Mouse (Mus musculus): ENCODE measurements around the gene Arhgdig.
A peak's percentile ranks its signal among the peaks of the same experiment; 100 is the strongest.

The Arhgdig gene

DNA sequence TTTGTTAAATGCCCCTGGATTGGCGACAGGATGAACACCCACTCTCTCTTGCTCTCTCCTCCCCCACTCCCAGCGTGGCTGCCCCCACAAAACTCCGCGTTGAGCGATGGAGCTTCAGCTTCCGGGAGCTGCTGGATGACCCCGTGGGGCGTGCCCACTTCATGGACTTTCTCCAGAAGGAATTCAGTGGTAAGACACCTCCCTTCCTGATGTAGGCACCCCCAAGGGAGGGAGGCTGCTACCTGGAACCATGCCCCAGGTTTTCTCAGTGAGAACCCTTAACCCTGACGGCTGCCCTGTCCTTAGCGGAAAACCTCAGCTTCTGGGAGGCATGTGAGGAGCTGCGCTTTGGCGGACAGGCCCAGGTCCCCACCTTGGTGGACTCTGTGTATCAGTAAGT, at the start of gene Arhgdig:
TSS of gene Arhgdig (minus strand) at position 101 of the 400 bp plus-strand sequence.
- no peak for DNase-seq

DNA sequence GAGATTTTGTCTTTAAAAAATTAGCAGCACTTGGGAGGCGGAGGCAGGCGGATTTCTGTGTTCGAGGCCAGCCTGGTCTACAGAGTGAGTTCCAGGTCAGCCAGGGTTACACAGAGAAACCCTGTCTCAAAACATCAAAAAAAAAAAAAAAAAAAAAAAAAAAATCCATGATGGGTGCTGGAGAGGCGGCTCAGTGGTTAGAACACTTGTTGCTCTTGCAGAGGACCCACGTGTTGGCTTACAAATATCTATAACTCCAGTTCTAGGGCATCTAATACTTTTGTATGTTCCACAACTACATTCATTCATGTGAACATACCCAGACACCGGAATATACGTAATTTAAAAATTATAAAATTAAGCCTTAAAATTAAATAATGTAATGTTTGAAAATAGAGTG, 47.7 kb upstream of the Arhgdig start:
- DNase-seq = no peak

DNA sequence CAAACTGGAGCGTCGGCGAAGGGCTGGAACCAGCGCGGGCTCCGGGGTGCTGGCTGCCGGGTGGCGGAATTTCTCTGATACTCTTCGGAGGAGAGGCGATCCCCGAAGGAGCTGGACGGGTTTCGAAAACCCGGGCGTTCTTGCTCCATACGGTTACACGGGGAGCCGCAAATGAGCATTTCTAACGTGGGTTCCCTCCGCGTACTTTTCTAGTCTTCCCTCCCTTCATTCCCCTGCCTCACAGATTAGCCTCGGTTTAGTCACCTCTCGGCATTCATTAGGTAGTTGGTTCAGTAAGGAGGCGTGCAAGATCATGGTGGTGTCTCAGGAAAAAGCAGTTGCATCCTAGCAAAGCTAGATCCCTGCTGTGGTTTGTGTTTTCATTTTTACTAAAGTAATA, 45.8 kb upstream of the Arhgdig start:
- DNase-seq = no peak

DNA sequence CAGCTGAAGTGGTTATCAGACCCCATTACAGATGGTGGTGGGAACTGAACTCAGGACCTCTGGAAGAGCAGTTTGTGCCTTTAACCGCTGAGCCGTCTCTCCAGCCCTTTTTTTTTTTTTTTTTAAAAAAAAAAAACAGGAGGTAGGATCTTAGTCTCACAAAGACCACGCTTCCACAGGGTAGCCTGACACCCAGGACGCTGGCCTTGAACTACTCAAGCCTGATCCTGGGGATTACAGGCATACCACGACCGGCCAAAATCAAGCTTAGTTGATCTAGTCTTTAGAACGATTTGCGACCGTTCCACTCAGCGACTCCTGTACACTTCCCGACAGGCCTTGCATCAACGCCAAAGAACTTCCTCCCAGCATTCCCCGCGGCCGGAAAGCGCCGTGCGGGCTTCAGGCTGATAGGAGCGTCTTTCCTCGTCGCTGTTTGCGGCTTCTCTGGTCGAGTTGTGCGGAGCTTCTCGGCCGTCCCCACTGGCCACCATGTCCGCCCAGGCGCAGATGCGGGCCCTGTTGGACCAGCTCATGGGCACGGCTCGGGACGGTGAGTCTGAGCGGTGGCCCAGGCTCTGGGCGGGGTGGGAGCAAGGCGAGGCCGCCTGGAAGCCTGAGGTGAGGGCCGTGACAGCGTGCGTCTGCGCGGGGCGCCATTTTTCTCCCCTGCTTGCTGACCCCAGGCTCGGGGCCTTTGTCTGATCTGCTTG, 45.1 kb upstream of the Arhgdig start, which contains the start of gene Luc7l:
TSS of gene Luc7l (plus strand) at position 358 of the 713 bp plus-strand sequence.
- peak; percentile 95 to 98 for DNase-seq

DNA sequence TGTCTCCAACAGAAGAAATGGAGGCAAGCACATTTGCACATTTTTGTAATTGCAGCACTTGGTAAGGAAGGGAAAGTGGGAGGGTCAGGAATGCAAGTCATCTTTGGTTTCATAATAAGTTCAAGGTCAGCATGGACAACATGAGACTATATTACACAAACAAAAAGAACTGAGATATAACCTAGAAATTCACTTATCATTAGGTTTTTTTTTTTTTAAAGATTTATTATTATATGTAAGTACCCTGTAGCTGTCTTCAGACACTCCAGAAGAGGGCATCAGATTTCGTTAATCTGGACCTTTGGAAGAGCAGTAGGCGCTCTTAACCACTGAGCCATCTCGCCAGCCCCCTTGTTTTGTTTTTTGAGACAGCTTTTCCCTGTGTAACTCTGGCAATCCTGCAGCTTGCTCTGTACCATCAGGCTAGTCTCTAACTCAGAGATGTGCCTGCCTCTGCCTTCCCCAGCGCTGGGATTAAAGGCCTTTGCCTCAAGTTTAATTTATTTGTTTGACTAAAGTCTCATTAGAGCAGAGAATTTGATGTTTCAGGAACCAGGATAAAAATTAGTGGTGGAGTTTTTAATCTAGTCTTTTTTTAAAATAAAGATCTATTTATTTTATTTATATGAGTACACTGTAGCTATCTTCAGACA, 44.4 kb upstream of the Arhgdig start:
- DNase-seq = no peak

DNA sequence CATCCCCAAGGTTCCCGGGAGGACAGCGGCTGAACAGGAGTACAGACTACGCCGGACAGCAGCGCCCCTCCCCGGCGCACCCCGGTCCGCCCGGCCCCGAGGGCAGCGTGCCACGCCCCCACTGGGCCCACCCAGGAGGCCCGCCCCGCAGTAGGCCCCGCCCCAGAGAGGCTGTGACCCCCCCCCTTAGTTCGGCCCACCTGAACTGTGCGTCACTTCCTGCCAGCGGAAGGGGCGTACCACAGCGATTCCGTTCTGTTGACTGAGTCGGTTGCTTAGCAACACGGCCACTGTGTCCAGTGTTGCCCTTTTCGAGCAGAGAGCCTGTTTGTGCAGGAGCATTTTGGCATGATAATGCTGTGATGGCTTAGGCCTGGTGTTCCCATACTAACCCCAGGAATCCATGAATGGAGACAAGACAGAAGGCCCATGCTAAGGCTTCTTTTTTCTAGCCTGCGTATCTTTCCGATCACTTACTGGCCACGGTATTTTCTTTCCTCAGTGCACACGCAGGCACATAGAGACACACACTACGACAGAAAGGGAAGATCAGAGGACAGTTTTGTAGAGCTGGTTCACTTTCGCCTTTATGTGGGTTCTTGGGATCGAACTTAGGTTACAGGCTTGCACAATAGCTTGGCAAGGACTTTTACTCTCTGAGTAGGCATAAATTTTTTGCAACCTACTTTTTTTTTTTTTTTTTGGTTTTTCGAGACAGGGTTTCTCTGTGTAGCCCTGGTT, 36.7 kb upstream of the Arhgdig start, which contains the start of gene Fam234a:
TSS of gene Fam234a (minus strand) at position 142 of the 741 bp plus-strand sequence.
- DNase-seq = peak; percentile 89 to 92

DNA sequence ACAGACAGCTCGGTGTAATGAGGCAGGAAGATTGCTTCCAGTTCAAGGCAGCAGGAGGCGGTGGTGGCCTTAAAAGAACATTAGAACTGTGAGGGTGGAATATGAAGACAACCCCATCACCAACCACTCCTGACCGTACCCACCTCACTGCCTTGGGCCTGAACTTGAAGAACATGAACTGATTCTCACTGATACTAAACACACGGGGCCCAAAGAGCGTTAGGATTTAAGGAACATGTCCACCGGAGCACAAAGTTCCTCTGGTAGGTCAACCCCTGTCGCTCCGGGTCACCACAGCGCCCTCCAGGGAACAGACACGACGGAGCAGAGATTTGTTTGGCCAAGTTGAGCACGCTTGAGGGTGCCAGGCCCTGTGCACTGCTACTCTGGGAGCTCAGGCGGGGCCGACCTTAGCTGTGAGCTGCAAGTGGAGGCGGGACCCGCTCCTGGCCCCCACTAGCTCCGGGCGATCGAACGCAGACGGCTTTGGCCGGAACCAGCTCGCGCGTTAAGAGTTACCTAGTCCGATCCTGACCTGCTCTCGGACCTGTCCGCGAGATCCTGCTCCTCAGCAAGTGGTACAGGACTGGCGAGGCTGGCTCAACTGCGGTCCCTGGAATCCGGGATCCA, 36.0 kb upstream of the Arhgdig start:
- no peak for DNase-seq

DNA sequence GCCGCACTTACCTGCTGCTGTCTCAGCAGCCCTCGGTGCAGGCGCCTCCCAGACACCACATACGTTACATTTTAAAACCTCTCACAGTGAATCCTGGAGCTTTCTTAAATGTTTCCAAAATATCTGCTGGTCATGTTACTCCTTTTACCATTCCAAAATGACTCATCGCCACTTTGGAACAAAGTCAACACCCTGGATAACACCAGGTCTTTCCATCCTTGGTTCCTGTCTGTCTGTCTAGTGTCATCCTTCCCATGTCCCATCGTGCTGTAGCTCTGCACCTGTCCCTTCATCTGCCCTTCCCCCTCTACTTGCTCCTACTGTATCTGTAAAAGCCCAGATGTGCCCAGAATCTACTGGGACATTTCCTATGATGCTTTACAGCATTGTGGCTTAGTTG, 33.4 kb upstream of the Arhgdig start:
- DNase-seq = no peak

DNA sequence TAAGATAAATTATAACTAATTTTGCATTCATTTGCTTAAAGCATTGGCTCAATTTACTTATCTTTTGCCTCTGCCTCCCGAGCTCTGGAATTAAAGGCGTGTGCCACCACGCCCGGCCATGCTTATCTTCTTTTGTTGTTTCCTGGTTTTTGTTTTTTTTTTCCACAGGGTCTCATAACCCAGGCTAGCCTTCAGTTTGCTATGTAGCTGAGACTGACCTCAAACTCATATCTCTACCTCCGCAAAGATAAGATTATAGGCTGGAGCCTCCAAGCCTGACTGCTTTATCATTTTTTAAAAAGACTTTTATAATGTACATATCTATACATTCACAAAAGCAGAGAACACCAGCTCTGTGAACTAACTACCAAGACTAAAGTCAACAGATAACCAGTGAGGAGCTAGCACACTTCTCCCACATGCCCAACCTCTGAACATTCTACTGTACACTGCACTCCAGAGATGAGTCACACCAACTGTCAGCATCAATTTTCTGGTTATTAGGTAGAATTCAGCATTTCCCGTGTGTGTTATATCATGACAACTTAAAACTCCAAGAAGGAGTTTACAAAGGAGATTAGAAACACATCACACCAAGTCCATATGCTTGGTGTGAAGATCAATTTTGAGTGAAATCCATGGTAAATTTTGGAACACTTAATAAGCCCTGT, 32.7 kb upstream of the Arhgdig start:
- no peak for DNase-seq

DNA sequence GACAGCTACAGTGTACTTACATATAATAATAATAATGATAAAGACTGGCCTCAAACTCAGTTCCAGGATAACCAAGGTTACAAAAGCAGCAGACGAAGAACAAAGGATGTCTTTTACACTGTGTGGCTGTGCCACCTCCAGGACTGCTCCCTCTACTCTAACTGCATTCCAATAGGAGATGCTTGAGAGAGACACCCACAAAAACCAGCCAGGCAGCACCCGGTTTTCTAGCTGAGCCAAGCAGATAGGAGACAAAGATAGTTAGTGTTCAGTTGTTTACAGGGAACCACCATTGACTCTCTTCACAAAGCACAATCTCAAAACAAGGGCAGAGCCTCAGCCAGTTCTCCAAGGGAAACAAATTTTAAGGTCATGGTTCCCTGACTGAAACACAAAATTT, 32.0 kb upstream of the Arhgdig start:
- no peak for DNase-seq

DNA sequence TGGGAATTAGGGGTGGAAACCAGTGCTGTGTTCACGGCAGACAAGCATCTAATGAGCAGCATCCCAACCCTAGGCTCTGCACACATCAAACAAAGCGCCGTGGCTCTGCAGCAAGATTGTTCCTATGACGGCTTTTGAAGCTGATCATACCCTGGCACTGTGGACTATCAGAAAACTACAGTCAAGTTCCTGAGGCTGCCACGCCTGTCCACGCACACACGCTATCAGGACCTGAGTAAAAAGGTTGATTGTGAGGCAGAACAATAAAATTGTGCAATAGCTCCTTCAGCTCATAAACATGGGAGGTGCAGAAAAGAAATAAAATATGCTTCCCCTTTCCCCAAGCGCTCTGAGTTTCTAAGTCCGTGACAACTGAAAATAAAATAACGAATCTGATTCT, 30.1 kb upstream of the Arhgdig start:
- no peak for DNase-seq

DNA sequence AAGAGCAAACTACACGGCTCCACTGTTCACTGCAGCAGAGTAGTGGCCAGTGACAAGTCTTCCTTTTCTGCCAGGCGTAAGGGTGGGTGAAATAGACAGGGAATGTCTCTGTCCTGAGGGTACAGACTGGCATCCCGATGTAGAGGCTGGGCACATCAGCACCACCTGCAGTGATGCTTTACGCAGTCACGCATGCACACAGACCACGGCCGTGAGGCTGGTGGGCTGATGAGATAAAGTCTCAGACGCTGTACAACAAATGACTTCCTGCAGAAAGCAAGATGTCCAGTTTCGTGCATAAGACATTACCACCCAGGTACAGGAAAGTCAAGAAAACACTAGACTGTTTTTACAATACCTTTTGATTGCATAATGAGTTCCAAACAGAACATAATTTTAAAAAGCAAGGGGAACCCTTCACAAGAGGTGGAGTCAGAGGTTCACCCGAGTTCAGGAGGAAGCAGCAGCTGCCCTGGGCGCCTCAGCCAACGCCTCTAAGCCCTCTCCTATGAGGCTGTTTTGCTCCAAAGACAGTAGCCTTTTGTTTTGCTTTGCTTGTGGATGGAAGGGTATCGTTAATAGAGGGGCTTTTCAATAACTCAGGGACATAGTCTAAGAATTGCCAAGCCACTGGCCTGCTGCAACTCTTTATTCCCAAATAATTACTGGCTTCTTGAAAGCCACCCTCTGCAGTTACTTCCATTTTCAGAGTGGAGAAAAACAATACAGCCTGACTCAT, 27.7 kb upstream of the Arhgdig start:
- DNase-seq = no peak

DNA sequence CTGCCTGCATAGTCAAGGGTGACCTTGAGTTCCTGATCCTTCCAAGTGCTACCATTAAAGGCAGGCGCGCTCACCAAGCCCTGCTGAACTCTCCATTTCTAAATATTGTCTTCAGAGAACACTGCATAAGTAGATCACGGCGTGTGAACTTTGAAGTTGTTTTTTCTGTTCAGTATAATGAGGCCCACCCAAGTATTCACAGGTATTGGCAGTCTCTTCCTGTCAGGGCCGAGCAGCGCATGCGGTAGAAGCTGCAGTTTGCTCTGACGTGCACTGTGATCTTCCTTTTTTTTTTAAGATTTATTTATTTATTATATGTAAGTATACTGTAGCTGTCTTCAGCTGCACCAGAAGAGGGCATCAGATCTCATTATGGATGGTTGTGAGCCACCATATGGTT, 26.8 kb upstream of the Arhgdig start:
- DNase-seq = no peak

DNA sequence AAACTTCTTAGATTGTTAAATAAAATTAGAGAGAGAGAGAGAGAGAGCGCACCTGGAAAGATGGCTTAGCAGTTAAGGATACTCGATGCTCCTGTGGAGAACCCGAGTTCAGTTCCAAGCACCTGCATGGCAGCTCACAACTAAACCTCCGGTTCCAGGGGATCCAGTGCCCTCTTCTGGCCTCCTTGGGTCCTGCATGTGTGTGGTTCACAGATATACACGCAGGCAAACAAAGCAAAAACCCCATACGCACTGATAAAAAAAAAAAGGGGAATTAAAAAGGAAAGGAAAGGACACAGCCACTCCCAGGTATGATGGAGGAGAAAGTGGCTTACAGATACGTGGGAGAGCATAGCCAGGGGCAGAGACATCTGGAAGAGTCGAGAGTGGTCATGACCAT, 25.3 kb upstream of the Arhgdig start:
- DNase-seq = no peak

DNA sequence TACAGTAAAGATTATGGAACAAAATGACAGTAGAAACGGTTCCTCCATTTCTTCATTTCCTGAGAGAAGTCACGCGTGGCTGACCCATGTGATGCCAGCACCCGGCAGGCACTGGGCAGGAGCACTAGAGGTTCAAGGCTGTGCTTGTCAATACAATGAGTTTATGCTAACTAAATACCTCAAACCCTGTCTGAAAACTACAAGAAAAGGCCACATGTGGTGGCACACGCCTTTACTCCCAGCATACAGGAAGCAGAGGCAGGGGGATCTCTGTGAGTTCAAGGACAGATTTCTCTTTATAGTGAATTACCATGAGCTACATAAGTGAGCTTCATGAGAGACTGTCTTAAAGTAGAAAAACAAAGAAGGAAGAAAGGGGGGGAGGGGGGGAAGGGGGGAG, 23.6 kb upstream of the Arhgdig start:
- DNase-seq = no peak

DNA sequence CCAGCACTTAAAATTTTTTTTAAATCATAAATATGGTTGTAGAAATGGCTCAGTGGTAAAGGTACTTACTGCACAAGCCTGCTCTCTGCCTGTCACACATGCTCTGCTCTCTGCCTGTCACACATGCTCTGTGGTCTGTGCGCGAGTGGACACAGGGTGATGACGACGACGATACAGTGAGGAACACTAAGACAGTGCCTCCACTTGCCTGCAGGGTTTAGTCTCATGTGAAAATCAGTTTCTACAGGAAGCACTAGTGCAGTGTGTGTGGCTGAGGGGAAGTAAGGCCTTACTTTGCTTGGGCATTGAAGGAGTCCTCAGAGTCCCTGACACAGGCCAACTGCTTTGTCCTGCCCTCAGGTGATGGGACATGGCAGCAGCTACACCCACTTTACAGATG, 22.2 kb upstream of the Arhgdig start:
- DNase-seq = no peak

DNA sequence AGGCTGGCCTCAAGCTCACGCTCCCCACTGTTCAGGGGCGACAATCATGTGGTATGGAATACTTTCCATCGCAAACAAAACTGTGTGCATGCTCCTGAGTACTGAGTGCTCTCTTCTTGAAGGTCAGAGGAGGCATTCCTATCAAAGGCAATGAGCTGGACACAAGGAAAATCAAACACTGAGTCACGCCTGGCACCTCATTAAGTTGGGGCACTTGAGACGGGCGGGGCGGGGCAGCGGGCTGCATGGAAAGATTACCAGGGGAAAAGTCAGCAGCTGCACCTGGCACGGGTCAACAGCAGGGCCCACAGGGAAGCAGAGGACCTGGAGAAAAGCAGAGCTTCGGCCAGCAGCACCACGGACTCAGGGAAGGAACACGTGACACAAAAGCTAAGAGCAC, 17.6 kb upstream of the Arhgdig start:
- no peak for DNase-seq

DNA sequence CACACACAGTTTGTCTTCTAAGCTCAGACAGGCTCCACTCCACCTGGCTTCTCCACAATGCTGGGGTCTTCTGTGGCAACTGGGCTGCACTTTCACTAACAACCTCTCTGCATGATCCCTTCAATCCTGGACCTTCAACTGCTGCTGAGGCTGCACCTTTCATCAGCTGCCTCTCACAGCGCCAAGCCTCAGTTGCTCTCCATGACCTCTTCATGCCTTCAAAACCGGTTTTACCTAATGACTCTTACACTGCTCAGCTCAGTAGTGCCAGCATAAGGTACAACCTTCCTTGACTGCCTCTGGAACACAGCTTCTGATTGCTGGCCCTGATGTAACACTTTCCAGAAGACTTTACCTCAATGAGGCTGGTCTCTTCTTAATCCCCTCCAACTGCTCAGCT, 13.9 kb upstream of the Arhgdig start:
- no peak for DNase-seq

DNA sequence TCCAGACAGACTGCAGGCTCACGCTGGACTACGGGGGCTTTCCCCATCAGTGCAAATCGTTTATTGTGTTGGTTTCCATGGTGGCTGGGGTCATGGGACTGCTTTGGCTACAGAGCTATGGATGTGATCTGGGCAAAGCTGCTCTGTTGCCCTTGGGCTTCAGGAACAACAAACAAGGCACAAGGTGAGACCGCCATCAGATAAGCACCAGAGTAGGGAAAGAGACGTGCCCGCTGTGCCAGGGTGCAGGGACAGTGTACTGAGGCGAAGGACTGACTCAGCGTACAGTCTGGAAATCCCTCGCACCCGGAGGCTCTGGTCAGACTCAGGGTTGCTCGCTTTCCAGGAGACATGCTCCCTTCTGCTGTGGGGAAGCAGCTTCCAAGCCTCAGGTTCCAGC, 5.1 kb upstream of the Arhgdig start:
- no peak for DNase-seq

DNA sequence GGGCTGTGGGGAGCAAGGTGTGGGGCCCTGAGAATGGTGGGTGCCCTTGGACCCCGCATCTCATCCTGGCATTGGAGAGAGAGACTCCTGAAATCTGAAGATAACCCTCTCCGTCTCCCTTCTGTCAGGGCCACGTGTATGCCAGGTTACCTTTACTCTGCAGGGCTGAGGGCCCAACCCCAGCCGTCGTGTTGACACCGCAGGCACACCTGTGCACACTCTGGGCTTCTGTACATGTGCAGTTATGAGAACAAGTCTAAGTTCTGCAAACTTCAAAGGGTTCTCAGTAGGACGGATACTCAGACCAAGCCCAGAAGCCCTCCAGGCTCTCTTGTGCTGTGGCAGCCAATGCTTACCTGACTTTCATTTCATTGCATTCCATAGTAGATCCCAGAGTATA, 4.7 kb upstream of the Arhgdig start:
- DNase-seq = no peak

DNA sequence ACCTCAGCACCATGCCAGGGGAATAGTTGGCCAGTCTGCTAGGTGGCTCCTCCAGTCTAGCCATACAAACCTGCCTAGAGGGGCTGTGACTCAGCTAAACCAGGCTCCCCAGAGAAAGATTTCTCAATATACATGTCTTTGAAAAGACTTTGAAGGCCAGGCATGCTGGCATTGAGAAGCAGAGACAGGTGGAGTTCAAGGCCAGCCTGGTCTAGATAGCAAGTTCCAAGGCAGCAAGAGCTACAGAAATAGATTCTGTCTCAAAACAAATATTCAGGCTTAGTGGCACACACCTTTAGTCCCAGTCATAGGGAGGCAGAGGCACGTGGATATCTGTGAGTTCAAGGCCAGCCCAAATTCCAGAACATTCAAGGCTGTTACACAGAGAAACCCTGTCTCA, 1.2 kb downstream of the Arhgdig start:
- no peak for DNase-seq

DNA sequence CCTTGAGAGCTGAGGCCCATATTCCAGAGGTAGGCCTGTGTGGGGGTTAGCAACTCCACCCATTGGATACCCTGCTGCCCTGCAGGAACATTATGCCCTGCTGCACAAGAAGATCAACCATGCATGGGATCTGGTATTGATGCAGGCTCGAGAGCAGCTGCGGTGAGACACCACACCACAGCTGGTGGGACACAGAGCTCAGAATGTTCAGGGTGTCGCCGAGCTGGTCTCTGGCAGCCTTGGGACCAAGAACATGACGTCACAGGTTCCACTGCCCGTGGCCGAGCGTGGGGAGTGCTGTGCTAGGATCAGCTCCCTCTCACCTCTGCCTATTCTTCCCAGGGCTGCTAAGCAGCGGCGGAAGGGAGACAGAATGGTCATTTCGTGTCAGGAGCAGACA, 2.8 kb downstream of the Arhgdig start:
- no peak for DNase-seq
